Mouse (Mus musculus): Measurements from ENCODE around the gene Nfkbia.

DNA sequence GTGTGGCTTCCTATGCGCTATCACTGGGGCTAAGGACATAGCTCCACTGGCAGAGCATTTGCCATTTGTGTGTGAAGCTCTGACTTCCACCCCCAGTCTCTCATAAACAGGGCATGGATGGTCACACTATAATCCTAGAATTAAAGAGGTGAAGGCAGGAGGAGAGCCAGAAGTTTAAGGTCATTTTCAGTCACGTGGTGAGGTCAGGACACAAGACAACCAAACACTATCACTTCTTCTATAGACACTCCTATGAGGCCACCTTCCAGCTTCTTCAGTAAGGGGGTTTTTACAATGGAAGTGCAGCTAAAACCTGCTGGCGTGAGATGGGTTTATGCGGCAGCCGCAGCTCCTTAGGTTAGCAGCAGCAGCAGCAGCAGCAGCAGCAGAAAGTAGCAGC lies 8.9 kb downstream of the Nfkbia start:
- TF ChIP-seq CTCF (IDR thresholded peaks at IDR 0.05; ENCODE audit: low read depth) (no peak), EP300 (IDR thresholded peaks at IDR 0.05; ENCODE audit: low read depth) (no peak)

Measured in liver, postnatal 0 days (tissue).